Mouse (Mus musculus) gastrocnemius, adult 18-20 months (tissue): Measurements from ENCODE around the gene Zfp735. TPM values are rescaled to one million over a fixed set of nuclear protein-coding genes. Genes with fewer than 3 reads are reported as not detected.

Experiments
- DNase-seq: peaks from one replicate; pipeline ENCODE4 v3.0.0; 2021; ENCODE audit warnings: low spot score
- long read RNA-seq, 2 experiments: library from polyadenylated mRNA; stranded (forward); transcript quantifications; one replicate each; pipeline ENCODE4 v2.0.0; 2021
- total RNA-seq, 2 experiments: library from RNA; stranded (reverse); gene quantifications; 2 replicates each; pipeline ENCODE4 v1.2.3; 2021

Gene Zfp735
- total RNA-seq: not detected
- long read RNA-seq, experiment 1: 0 reads
- long read RNA-seq, experiment 2: 0 reads

DNA sequence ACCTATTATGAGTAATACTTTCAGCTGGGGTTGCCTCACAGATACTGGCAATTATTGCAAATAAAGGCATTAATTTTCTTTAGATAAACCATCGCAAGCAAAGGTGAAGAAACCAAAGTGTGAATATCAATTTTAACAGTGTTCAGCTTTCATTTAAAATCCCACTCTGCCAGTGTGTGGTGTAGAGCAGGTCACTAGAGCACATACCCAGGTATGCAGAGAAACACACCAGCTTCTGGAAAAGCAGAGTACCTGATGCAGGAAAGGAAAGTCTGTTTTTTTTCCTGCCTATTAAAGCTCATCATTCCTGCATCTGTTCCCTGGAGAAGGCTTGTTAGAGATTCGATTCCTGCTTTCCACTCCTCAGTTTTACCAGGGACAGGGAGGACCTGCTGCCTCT, at the start of gene Zfp735:
Zfp735 (plus strand) TSS at position 301 of the 400 bp plus-strand sequence.
- no peak for DNase-seq

DNA sequence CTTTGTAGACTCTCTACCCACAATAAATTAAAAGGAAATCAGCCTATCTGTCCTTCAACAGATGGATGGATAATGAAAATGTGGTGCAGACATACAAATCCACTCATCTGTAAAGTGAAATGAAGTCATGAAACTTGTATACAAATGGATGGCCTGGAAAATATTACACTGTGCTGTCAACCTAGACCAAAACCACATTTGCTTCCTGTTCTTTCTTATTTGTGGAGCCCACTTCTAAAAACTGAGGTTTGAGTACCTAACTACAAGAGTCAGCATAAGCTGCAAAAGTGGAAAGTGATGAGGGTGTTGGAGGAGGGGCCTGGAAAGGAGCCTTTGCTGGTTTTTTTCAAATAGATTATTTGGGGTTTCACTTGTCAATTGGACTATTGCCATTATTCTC, 70.5 kb downstream of the Zfp735 start:
- DNase-seq: no peak

Other genes starting within 250 kb of the Zfp735 start
- gene Olfr380, start 231.3 kb upstream of the Zfp735 start, total RNA-seq: not detected
- gene Olfr381, start 197.2 kb upstream of the Zfp735 start, total RNA-seq: not detected
- not detected for gene Olfr382, start 171.6 kb upstream of the Zfp735 start, total RNA-seq
- gene Olfr385, start 95.8 kb upstream of the Zfp735 start, total RNA-seq: not detected
- not detected for gene Olfr384, start 90.2 kb upstream of the Zfp735 start, total RNA-seq
- not detected for gene Olfr389, start 91.9 kb downstream of the Zfp735 start, total RNA-seq
- not detected for gene Olfr390, start 94.2 kb downstream of the Zfp735 start, total RNA-seq
- not detected for gene Olfr391-ps, start 114.3 kb downstream of the Zfp735 start, total RNA-seq
- gene Olfr392, start 128.3 kb downstream of the Zfp735 start, total RNA-seq: not detected
- gene Olfr393, start 162.7 kb downstream of the Zfp735 start, total RNA-seq: not detected
- not detected for gene Olfr394, start 202.0 kb downstream of the Zfp735 start, total RNA-seq
- not detected for gene Olfr395, start 220.5 kb downstream of the Zfp735 start, total RNA-seq
- not detected for gene Olfr23, start 247.9 kb downstream of the Zfp735 start, total RNA-seq